Mouse (Mus musculus) hindbrain, embryonic 11.5 days (tissue): ENCODE data around the gene Chd4. TPM values are rescaled to one million over a fixed set of nuclear protein-coding genes. Genes with fewer than 3 reads are reported as not detected.
"Not testable (repeated sequence)": the region's sequence is repeated elsewhere in the genome, so short reads cannot be mapped to it uniquely, and the experiment has no call there.

Experiments used
- ATAC-seq: fragments of 200-750 bp; cut with Nextera tagmentation; 2 replicates; pipeline ENCODE4 v1.8.0; 2017; ENCODE audit warnings: mild to moderate bottlenecking, moderate TSS enrichment, moderate library complexity; ENCODE audit not compliant: low FRiP score
- DNase-seq: peaks from one replicate; pipeline ENCODE4 v3.0.0-alpha.2; 2015; ENCODE audit warnings: low spot score
- H3K27ac ChIP-seq: fragments of 300-500 bp; sonication (generic); 2 replicates; pipeline ENCODE4 v1.5.1; 2014; ENCODE audit warnings: mild to moderate bottlenecking, low read depth, low read length
- H3K27me3 ChIP-seq: fragments of 300-500 bp; sonication (generic); 2 replicates; pipeline ENCODE4 v1.6.1; 2014; ENCODE audit warnings: mild to moderate bottlenecking, low read length, moderate library complexity, mixed read lengths; ENCODE audit not compliant: control insufficient read depth, insufficient read depth
- H3K36me3 ChIP-seq: fragments of 300-500 bp; sonication (generic); 2 replicates; pipeline ENCODE4 v1.6.1; 2014; ENCODE audit warnings: mild to moderate bottlenecking, low read length, moderate library complexity, mixed read lengths; ENCODE audit not compliant: control insufficient read depth, insufficient read depth
- H3K4me1 ChIP-seq: fragments of 300-500 bp; sonication (generic); replicated peaks from 2 replicates; pipeline ENCODE4 v1.6.1; 2014; ENCODE audit warnings: low read length, mixed read lengths; ENCODE audit not compliant: control insufficient read depth, insufficient read depth
- H3K4me2 ChIP-seq: fragments of 300-500 bp; sonication (generic); replicated peaks from 2 replicates; pipeline ENCODE4 v1.6.1; 2014; ENCODE audit warnings: mild to moderate bottlenecking, low read depth, low read length
- H3K4me3 ChIP-seq: fragments of 300-500 bp; sonication (generic); 2 replicates; pipeline ENCODE4 v1.5.1; 2014; ENCODE audit warnings: low read depth, low read length
- H3K9ac ChIP-seq: fragments of 300-500 bp; sonication (generic); 2 replicates; pipeline ENCODE4 v1.6.1; 2014; ENCODE audit warnings: low read depth, low read length
- H3K9me3 ChIP-seq: fragments of 300-500 bp; sonication (generic); 2 replicates; pipeline ENCODE4 v1.6.1; 2016; ENCODE audit warnings: low read length; ENCODE audit not compliant: control insufficient read depth
- WGBS: fragments of 180-500 bp; shearing (Covaris S2); extraction: QIAGEN DNeasy Blood & Tissue Kit; methylation state at CpG from one replicate; pipeline ENCODE4 v1.1.7; 2014; 5-methylcytosine and 5-hydroxymethylcytosine counted together
- polyA plus RNA-seq: library from polyadenylated mRNA; unstranded; fragments of >200 nt; fragmentation: Nextera tagmentation; extraction: Ambion mirVana; gene quantifications from 2 replicates; pipeline ENCODE4 v1.2.1, GENCODE M21; 2014

Gene Chd4
- polyA plus RNA-seq = 105 and 130 TPM in 2 replicates

- no peaks in the 10 kb centered on the region for H3K27me3 ChIP-seq
- H3K9me3 ChIP-seq = no peaks in the 10 kb centered on the region
- peak within 1 kb of the TSS; percentile 99 for H3K4me3 ChIP-seq
- H3K27ac ChIP-seq = peak within 1 kb of the TSS; percentile 97
- H3K36me3 ChIP-seq = peaks cover 1% of the 10 kb centered on the region; the same call in 1 of the 2 replicates
- peak within 1 kb of the TSS; percentile 81 for H3K4me2 ChIP-seq
- peaks cover 21% of the 10 kb centered on the region for H3K4me1 ChIP-seq
- H3K9ac ChIP-seq = peak within 1 kb of the TSS; percentile 95
- peak; percentile 77 for ATAC-seq
- DNase-seq = peak; percentile 91
- WGBS = 5% methylated on average over 32 of the region's 45 CpGs
Observed at GRCm38 (mm10) chr6:125095391-125096278, at the start of gene Chd4. TSS of gene Chd4 (plus strand) at chr6:125095981.

GRCm38 (mm10) chr6:125046691-125047090, 49.1 kb upstream of the Chd4 start:
- Histone ChIP-seq H3K27ac (no peak overlapping the region), H3K4me2 (no peak overlapping the region), H3K9me3 (no peaks in the 10 kb centered on the region), H3K36me3 (peaks cover 21% of the 10 kb centered on the region), H3K4me3 (no peak overlapping the region), H3K9ac (no peak overlapping the region), H3K4me1 (no peaks in the 10 kb centered on the region), H3K27me3 (no peaks in the 10 kb centered on the region)
- ATAC-seq = peak; percentile 34; the same call in 1 of the 2 replicates
- peak; percentile 88 for DNase-seq
- WGBS = 49% methylated on average over 5 of the region's 5 CpGs

- ATAC-seq (no peak), DNase-seq (no peak)
- WGBS = 39% methylated on average over 20 of the region's 20 CpGs
- Histone ChIP-seq H3K4me2 (no peak within 1 kb of the TSS), H3K9me3 (no peaks in the 10 kb centered on the region), H3K4me3 (no peak within 1 kb of the TSS), H3K9ac (no peak within 1 kb of the TSS), H3K27me3 (no peaks in the 10 kb centered on the region), H3K36me3 (peaks cover 18% of the 10 kb centered on the region), H3K4me1 (no peaks in the 10 kb centered on the region), H3K27ac (no peak within 1 kb of the TSS)
Observed at GRCm38 (mm10) chr6:125049678-125050077, 46.1 kb upstream of the Chd4 start, which contains the start of gene Acrbp. TSS of gene Acrbp (plus strand) at chr6:125049689.

- Histone ChIP-seq H3K9me3 (no peaks in the 10 kb centered on the region), H3K27ac (no peak overlapping the region), H3K27me3 (no peaks in the 10 kb centered on the region), H3K4me1 (no peaks in the 10 kb centered on the region), H3K4me3 (no peak overlapping the region), H3K36me3 (peaks cover 18% of the 10 kb centered on the region; the same call in 1 of the 2 replicates), H3K4me2 (no peak overlapping the region), H3K9ac (no peak overlapping the region)
- ATAC-seq = no peak
- WGBS = 74% methylated on average over 5 of the region's 5 CpGs
- peak; percentile 38 for DNase-seq
Observed at GRCm38 (mm10) chr6:125051237-125051636, 44.5 kb upstream of the Chd4 start.

- 40% methylated on average over 6 of the region's 6 CpGs for WGBS
- ATAC-seq = no peak
Observed at GRCm38 (mm10) chr6:125061493-125061892, 34.3 kb upstream of the Chd4 start.

GRCm38 (mm10) chr6:125062511-125062910, 33.3 kb upstream of the Chd4 start:
- no peak for DNase-seq

More at GRCm38 (mm10) chr6:125061493-125061892, 34.3 kb upstream of the Chd4 start:
- no peak overlapping the region for H3K4me2 ChIP-seq
- no peaks in the 10 kb centered on the region for H3K36me3 ChIP-seq
- H3K4me3 ChIP-seq = no peak overlapping the region
- no peak overlapping the region for H3K27ac ChIP-seq
- DNase-seq = no peak
- no peaks in the 10 kb centered on the region for H3K27me3 ChIP-seq
- no peaks in the 10 kb centered on the region for H3K4me1 ChIP-seq
- H3K9me3 ChIP-seq = no peaks in the 10 kb centered on the region
- no peak overlapping the region for H3K9ac ChIP-seq

GRCm38 (mm10) chr6:125063906-125064305, 31.9 kb upstream of the Chd4 start:
- DNase-seq = no peak
- Histone ChIP-seq H3K36me3 (no peaks in the 10 kb centered on the region), H3K27me3 (no peaks in the 10 kb centered on the region), H3K4me1 (no peaks in the 10 kb centered on the region), H3K4me2 (no peak overlapping the region), H3K9me3 (no peaks in the 10 kb centered on the region), H3K27ac (no peak overlapping the region), H3K4me3 (no peak overlapping the region), H3K9ac (no peak overlapping the region)
- WGBS = 91% methylated on average over 6 of the region's 6 CpGs
- no peak for ATAC-seq

More at GRCm38 (mm10) chr6:125062511-125062910, 33.3 kb upstream of the Chd4 start:
- Histone ChIP-seq H3K4me2 (no peak overlapping the region), H3K36me3 (no peaks in the 10 kb centered on the region), H3K9me3 (no peaks in the 10 kb centered on the region), H3K9ac (no peak overlapping the region), H3K4me1 (no peaks in the 10 kb centered on the region), H3K27me3 (no peaks in the 10 kb centered on the region), H3K27ac (no peak overlapping the region), H3K4me3 (no peak overlapping the region)
- WGBS = 88% methylated on average over 5 of the region's 5 CpGs
- no peak for ATAC-seq

GRCm38 (mm10) chr6:125065223-125065622, 30.6 kb upstream of the Chd4 start:
- H3K4me3 ChIP-seq, H3K4me1 ChIP-seq, H3K27ac ChIP-seq, DNase-seq, H3K36me3 ChIP-seq, H3K9ac ChIP-seq, H3K4me2 ChIP-seq, ATAC-seq, H3K9me3 ChIP-seq, H3K27me3 ChIP-seq: not testable (repeated sequence)
- no CpG with 5 or more reads among the region's 1 CpGs for WGBS
